Mouse (Mus musculus) testis, adult 2 months (tissue): ENCODE data around the gene Cxcl17. TPM values are rescaled to one million over a fixed set of nuclear protein-coding genes. Genes with fewer than 3 reads are reported as not detected.

Experiments
- H3K27ac ChIP-seq: fragments of 200-500 bp; 2 replicates; pipeline ENCODE4 v1.5.1; 2012; ENCODE audit warnings: low read depth, low read length; ENCODE audit not compliant: control insufficient read depth, insufficient read depth
- H3K27me3 ChIP-seq: fragments of 200-500 bp; 2 replicates; pipeline ENCODE4 v1.6.1; 2012; ENCODE audit warnings: mild to moderate bottlenecking, low read length, moderate library complexity; ENCODE audit not compliant: control insufficient read depth, insufficient read depth
- H3K36me3 ChIP-seq: fragments of 200-500 bp; 2 replicates; pipeline ENCODE4 v1.6.1; 2012; ENCODE audit warnings: mild to moderate bottlenecking, low read length; ENCODE audit not compliant: control insufficient read depth, insufficient read depth
- H3K4me1 ChIP-seq: fragments of 200-500 bp; 2 replicates; pipeline ENCODE4 v1.6.1; 2012; ENCODE audit warnings: low read length; ENCODE audit not compliant: control insufficient read depth, insufficient read depth
- H3K4me3 ChIP-seq: fragments of 200-500 bp; 2 replicates; pipeline ENCODE4 v1.5.1; 2012; ENCODE audit warnings: low read depth, mild to moderate bottlenecking, low read length, moderate library complexity, mixed read lengths; ENCODE audit not compliant: control insufficient read depth
- CTCF ChIP-seq: fragments of 200-500 bp; IDR thresholded peaks from 2 replicates; pipeline ENCODE4 v1.5.1; 2012; ENCODE audit warnings: low read depth, mild to moderate bottlenecking, inconsistent platforms, low read length, moderate library complexity; ENCODE audit not compliant: control insufficient read depth, insufficient read depth, insufficient replicate concordance
- POLR2A ChIP-seq: fragments of 200-500 bp; IDR thresholded peaks from 2 replicates; pipeline ENCODE4 v1.6.1; 2012; ENCODE audit warnings: low read depth, mild to moderate bottlenecking, inconsistent platforms, low read length, moderate library complexity; ENCODE audit not compliant: control insufficient read depth
- polyA plus RNA-seq: library from polyadenylated mRNA; depleted of rRNA; stranded (reverse); fragments of >200 nt; gene quantifications from 2 replicates; pipeline ENCODE4 v1.2.3, GENCODE M21; 2012

Gene Cxcl17
- polyA plus RNA-seq, 1 experiment, result not detected

DNA sequence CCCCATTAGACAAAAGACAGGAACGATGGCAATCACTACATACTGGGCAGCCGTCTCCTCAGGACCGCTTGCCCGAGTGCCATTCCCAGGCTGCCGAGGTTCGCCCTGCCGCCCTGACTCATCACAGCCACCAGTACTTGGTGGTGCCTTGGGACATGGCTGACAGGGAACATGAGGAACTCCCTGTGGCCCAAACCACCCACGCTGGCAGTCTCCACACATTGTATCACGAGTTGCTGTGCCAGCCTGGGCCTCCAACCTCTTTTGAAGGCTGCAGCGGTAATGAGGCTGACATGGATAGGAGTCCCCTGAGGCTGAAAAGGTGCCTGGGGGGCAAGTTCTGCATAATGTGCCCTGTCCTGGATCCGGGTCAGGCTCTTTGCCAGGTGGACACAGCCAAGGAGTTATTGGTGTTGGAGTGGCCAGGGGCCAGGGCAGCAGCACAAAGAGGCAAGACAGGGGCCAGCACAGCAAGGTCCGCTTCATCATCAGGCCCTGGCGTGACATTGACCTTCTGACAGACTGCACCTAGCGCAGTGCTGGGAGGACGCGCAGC is 9.7 kb upstream of the Cxcl17 start:
- TF ChIP-seq POLR2A (no peak), CTCF (no peak)
- Histone ChIP-seq H3K4me3 (no peak overlapping the region), H3K36me3 (no peaks in the 10 kb centered on the region), H3K4me1 (peaks cover 6% of the 10 kb centered on the region), H3K27ac (no peak overlapping the region), H3K27me3 (no peaks in the 10 kb centered on the region)

DNA sequence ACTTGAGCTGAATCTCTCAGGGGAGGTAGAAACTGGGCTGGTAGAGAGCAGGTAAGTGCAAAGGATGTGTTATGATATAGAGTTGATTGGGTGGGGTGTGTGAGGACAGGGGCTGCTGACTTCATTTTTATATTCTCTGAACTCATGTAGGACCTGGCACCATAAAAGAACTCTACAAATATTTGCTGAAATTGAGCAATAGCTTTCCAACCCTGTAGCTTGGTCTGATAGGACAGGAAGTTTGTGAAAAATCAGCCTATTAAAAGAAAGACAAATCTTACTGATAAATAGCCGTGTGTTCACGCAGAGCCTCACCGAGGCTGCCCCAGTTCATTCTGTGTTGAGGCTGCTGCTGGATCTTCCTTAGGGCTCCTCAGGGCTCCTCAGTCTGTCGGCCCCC is 7.3 kb upstream of the Cxcl17 start:
- TF ChIP-seq CTCF (no peak), POLR2A (no peak)
- no peak overlapping the region for H3K4me3 ChIP-seq
- no peaks in the 10 kb centered on the region for H3K36me3 ChIP-seq
- H3K4me1 ChIP-seq, result peaks cover 6% of the 10 kb centered on the region
- H3K27me3 ChIP-seq, result no peaks in the 10 kb centered on the region
- no peak overlapping the region for H3K27ac ChIP-seq

DNA sequence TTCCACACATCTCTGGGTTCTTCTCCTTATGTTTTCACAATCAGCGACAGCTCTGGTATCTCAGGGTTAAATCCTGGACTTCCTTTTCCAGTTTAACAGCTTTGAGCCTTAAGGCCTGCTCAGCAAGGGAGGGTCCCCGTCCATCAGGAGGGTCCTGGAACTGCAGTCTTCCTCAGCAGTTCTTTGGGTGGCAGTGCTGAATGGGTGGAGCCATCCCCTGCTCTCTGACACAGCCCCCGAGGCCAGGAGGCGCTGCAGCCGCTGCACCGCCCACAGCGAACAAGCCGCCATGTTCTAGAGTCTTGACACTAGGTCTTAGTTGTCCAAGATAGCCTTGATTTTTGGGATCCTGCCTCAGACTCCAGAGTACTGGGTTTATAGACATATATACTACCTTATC is 6.8 kb upstream of the Cxcl17 start:
- no peaks in the 10 kb centered on the region for H3K36me3 ChIP-seq
- H3K27me3 ChIP-seq, result no peaks in the 10 kb centered on the region
- TF ChIP-seq CTCF, result no peak
- no peak for TF ChIP-seq POLR2A
- no peak overlapping the region for H3K27ac ChIP-seq
- no peak overlapping the region for H3K4me3 ChIP-seq
- peaks cover 6% of the 10 kb centered on the region for H3K4me1 ChIP-seq

DNA sequence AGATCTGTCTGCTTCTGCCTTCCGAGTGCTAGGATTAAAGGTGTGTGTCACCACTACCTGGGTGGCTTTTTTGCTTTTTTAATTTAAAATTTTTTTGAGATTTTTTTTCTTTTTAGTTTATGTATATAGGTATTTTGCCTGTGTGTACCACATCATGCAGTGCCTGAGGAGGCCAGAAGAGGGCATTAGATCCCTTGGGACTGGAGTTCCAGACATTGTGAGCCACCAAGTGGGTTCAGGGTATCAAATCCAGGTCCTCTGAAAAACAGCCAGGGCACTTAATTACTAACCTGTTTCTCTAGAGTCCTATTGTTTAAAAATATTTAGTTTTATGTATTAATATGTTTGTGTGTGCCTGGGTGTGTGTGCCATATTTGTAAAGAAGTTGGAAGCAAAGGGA is 4.9 kb upstream of the Cxcl17 start:
- H3K4me1 ChIP-seq, result peaks cover 6% of the 10 kb centered on the region
- no peak overlapping the region for H3K27ac ChIP-seq
- no peaks in the 10 kb centered on the region for H3K36me3 ChIP-seq
- H3K27me3 ChIP-seq, result no peaks in the 10 kb centered on the region
- no peak overlapping the region for H3K4me3 ChIP-seq
- TF ChIP-seq POLR2A (no peak), CTCF (no peak; the same call in 1 of the 2 replicates)

DNA sequence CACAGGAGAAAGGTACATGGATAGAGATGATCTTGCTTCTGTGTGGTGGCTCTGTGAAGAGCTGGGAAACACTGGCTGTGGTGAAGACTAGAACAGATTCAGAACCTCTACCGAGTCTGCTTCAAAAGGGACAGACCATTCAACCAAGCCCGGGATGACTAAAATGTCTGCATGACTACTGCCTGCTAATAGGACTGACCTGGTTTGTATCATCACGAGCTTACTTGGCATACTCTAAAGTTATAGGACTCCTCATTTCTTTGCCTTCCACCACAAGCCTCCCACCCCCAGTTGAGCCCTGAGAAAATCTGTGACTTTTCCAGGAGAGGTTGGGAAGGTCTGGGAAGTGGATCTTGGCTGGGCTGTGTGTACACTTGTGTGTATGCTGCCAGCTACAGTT is 825 bp downstream of the Cxcl17 start:
- H3K36me3 ChIP-seq, result no peaks in the 10 kb centered on the region
- H3K27ac ChIP-seq, result no peak overlapping the region
- no peak overlapping the region for H3K4me3 ChIP-seq
- no peaks in the 10 kb centered on the region for H3K4me1 ChIP-seq
- no peak for TF ChIP-seq POLR2A
- no peak for TF ChIP-seq CTCF
- no peaks in the 10 kb centered on the region for H3K27me3 ChIP-seq

DNA sequence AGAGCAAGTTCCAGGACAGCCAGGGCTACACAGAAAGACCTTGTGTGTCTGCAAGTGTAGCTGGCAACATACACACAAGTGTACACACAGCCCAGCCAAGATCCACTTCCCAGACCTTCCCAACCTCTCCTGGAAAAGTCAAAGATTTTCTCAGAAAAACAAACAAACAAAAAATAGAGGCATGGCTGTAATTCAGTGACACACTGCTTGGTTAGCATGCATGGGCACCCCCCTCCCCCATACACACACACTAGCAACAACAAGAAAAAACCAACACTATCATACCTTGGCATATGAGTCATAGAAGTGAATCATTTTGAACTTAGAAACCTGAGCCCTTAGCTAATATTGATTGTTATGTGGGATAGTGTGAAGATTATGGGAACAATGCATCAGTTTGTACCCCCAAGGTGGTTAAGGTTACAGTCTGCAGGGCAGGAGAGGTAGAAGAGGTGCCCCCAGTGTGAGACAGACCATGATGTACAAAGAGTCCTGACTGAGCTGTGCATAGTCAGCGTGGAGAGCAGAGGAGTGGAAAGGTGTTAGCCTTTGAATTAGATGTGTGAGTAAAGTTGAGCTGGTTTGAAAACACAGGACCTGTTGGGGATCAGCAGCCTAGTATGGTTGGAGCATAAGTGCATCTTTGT is 1.6 kb downstream of the Cxcl17 start:
- Histone ChIP-seq H3K27ac (no peak overlapping the region), H3K4me1 (no peaks in the 10 kb centered on the region), H3K4me3 (no peak overlapping the region), H3K36me3 (peaks cover 2% of the 10 kb centered on the region; the same call in 1 of the 2 replicates), H3K27me3 (no peaks in the 10 kb centered on the region)
- TF ChIP-seq CTCF (no peak), POLR2A (no peak)

DNA sequence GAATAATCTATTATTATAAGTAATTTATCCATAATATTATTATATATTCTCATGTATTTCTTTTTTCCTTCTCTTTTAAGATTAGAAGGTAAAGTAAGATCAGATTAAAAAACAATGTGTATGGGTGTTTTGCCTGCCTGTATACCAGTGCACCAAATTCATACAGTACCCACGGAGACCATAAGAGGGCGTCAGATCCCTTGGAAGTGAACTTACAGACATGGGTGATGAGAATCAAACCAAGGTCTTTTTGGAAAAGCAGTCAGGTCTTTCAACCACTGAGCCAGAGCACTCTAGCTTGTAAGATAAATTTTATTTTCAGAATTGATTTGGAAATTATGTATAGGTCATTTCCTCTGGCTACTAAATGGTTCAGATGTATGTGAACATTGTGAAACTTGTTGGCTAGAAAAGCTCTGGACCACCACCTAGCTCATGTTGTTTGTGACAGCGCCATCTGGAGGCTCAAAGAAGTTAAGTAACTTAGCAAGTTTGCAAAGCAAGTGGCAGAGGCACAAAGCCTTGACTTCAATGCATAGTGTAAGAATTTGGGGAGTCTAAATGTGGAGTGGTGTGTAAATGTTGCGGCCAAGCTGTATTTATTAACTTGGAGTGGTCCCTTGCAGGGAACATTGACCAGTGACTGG is 3.4 kb downstream of the Cxcl17 start:
- TF ChIP-seq POLR2A (no peak), CTCF (no peak)
- peaks cover 2% of the 10 kb centered on the region; the same call in 1 of the 2 replicates for H3K36me3 ChIP-seq
- no peak overlapping the region for H3K27ac ChIP-seq
- no peaks in the 10 kb centered on the region for H3K27me3 ChIP-seq
- H3K4me1 ChIP-seq, result no peaks in the 10 kb centered on the region
- no peak overlapping the region for H3K4me3 ChIP-seq
